Mouse (Mus musculus) heart, postnatal 0 days (tissue): Measurements from ENCODE around the gene Setdb1.

Experiments used
- CTCF ChIP-seq: IDR thresholded peaks from 2 replicates; pipeline ENCODE4 v1.5.1; 2016; ENCODE audit warnings: antibody characterized with exemption, control low read depth, low read depth
- EP300 ChIP-seq: IDR thresholded peaks from 2 replicates; pipeline ENCODE4 v1.6.1; 2016; ENCODE audit warnings: antibody characterized with exemption, low read depth

DNA sequence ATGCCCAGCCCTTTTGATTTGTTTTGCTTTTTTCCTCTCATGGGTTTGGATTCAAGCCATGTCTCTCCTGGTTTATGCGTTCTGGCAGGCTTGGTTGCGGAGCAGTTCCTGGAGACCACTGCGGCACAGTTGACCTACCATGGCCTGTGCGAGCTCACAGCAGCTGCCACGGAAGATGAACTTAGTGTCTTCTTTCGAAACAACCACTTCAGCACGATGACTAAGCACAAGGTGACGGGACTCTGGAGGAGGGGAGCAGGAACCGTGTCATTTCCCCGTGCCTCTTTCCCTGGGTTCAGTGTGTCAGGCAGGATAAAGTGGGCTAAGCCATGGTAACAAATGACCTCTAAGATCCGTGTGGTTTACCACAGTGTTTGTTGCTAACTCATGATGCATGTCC lies 63.5 kb downstream of the Setdb1 start:
- no peak for TF ChIP-seq CTCF
- no peak for TF ChIP-seq EP300
